Mouse (Mus musculus) heart, embryonic 14.5 days (tissue): ENCODE results near the gene Tmem136. TPM values are rescaled to one million over a fixed set of nuclear protein-coding genes. Genes with fewer than 3 reads are reported as not detected.

Experiments used
- polyA plus RNA-seq: library from polyadenylated mRNA; unstranded; fragments of >200 nt; fragmentation: Nextera tagmentation; extraction: Ambion mirVana; gene quantifications from 2 replicates; pipeline ENCODE4 v1.2.1, GENCODE M21; 2014

Gene Tmem136
- polyA plus RNA-seq, 1 experiment from 2014 or later, result 15.1 TPM

Other genes with a start within 250 kb of the Tmem136 start
- 0.09 TPM in 1 of 2 replicates, not detected in the other for gene Grik4, start 172.1 kb downstream of the Tmem136 start, polyA plus RNA-seq
- 18.0 and 20.5 TPM in 2 replicates for gene Arhgef12, start 9.3 kb downstream of the Tmem136 start, polyA plus RNA-seq
- 0.12 TPM in 1 of 2 replicates, not detected in the other for gene Pou2f3, start 93.8 kb upstream of the Tmem136 start, polyA plus RNA-seq
- 39.6 and 41.2 TPM in 2 replicates for gene Oaf, start 123.3 kb upstream of the Tmem136 start, polyA plus RNA-seq
- gene Trim29, start 194.3 kb upstream of the Tmem136 start, polyA plus RNA-seq, result 0.09 TPM in 1 of 2 replicates, not detected in the other